Mouse (Mus musculus) cerebellum, postnatal 36 days (tissue): ENCODE measurements around the gene Creb3.
"Not testable (repeated sequence)": the region's sequence is repeated elsewhere in the genome, so short reads cannot be mapped to it uniquely, and the experiment has no call there.

ENCODE experiments used
- DNase-seq, 2 experiments: peaks; one replicate each; pipeline ENCODE4 v3.0.0; 2021 to 2022; ENCODE audit warnings: mixed read lengths in 2 of 2

Gene Creb3

GRCm38 (mm10) chr4:43561997-43562768, at the start of gene Creb3, which contains the start of gene Tln1:
Creb3 (plus strand) TSS chr4:43562332.
Tln1 (minus strand) TSS chr4:43562691.
- DNase-seq = peak; percentile 94 to 95

- DNase-seq = no peak
Measured at GRCm38 (mm10) chr4:43512653-43513052, 49.5 kb upstream of the Creb3 start.

- no peak for DNase-seq
Measured at GRCm38 (mm10) chr4:43513300-43513699, 48.8 kb upstream of the Creb3 start.

DNA sequence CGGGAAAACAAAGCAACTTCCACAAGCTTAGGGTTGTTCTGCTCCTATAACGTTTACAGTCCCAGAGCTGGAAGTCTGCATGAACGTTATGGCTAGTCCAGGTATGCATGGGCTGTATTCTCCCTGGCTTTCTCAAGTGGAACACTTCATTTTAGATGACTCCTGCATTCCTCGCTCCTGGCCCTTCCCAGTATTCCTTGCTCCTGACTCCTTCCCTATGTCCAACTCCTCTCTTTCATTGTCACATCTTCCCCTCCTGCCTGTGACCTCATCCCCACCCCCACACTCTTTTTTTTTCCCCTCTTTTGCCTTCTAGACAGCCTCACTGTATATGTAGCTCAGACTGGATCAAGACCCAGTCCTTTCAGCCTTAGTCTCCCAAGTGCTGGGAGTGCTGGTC, 48.3 kb upstream of the Creb3 start:
- no peak for DNase-seq

DNA sequence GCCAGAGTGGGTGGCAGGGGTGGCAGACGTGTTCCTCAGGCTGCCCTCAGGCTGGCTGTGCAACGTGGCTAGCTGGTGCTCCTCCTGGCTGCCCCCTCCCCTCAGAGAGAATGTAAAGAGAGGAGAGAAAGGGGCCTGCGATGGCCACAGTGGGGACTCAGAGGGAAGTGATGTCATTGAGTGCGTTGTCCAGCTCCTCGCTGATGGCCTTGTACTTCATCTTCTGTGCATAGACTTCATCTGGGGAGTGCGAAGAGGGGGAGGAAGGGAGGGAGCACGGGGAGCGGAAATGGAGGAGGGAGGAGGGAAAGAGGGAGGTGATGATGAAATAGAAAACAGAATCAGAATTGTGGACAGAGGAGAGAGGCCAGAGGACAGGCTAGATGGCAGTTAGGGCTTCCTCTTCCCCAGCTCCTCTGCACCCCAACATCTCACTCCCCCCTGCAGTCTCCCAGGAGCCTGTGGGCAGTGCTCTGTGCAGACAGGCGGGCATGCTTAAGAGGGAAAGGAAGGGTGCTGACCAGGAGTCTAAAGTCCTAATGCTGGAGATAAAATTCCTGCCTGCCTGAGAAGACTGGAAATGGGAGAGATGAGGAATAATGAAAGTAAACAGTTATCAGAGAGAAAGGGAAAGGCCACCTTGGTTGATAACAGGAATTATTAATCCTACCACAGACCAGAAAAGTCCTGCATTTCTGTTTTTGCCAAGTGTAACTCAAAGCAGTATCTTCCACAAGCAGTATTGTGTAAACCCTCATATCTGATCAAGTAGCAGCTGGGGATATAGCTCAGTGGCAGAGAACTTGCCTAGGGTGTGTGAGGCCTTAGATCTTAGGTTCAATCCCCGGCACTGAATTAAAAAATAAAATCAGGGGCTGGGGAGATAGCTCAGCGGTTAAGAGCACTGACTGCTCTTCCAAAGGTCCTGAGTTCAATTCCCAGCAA, 46.1 kb upstream of the Creb3 start:
- DNase-seq = no peak

GRCm38 (mm10) chr4:43519551-43519950, 42.6 kb upstream of the Creb3 start:
- DNase-seq = no peak

GRCm38 (mm10) chr4:43519956-43520355, 42.2 kb upstream of the Creb3 start:
- peak; percentile 91 to 95 for DNase-seq

- DNase-seq = no peak
Measured at GRCm38 (mm10) chr4:43527880-43528279, 34.3 kb upstream of the Creb3 start.

GRCm38 (mm10) chr4:43528487-43528886, 33.6 kb upstream of the Creb3 start:
- DNase-seq = no peak

GRCm38 (mm10) chr4:43530081-43530501, 32.0 kb upstream of the Creb3 start:
- no peak for DNase-seq

DNA sequence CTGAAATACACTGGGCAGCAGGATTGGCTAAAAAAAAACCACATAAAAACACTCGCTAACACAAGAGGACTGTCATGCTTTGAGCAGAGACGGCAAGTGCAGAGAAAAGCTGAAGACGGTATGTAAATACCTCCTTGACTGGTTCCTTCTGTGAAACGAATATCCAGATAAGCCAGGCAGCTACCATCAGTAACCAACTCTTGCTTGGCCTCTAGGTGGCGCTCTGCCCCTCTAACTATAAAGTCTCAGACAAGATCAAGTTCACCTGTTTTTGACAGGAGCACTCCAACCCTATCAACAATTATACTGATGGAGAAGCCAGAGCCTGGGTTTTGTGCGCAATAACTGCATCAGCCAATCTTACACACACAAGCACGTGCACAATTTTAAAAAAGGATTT, 31.6 kb upstream of the Creb3 start:
- peak; percentile 79 to 80 for DNase-seq

DNA sequence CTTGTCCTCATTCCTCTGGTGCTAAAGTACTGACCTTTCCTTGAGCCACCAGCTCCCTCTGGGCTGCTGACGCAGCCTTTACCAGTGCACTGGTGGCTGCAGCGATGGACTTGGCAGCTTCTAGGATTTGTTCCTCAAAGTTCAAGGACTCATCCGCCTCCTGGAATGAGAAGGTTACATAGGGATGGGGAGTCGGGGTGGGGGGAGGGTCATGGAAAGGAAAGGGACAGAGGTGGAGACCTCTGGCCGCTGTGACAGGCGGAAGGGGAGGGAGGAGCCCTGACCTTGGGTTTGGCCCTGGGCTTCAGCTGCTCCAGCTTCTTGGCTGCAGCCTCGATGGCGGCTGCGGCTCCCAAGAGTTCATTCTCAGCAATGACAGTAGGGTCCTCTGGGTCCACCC, 28.9 kb upstream of the Creb3 start:
- DNase-seq = no peak

GRCm38 (mm10) chr4:43535628-43536027, 26.5 kb upstream of the Creb3 start:
- no peak for DNase-seq

- no peak for DNase-seq
Measured at GRCm38 (mm10) chr4:43536031-43536430, 26.1 kb upstream of the Creb3 start.

DNA sequence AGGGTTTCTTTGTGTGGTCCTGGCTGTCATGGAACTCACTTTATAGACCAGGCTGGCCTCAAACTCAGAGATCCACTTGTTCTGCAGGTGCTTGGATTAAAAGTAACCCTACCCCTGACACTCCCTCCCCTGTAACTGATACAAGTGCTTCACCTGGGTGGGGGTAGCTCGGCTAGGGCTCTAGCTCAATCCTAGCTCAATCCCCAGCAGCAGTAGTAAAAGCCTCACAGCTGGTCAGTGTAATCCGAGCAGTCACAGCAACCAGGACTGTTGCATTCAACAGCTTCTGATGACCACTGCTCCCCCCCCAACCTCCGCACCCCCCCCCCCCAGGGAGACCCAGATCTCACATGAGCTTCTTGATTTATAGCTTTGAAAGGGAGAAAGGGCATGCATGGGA, 20.1 kb upstream of the Creb3 start:
- no peak for DNase-seq

DNA sequence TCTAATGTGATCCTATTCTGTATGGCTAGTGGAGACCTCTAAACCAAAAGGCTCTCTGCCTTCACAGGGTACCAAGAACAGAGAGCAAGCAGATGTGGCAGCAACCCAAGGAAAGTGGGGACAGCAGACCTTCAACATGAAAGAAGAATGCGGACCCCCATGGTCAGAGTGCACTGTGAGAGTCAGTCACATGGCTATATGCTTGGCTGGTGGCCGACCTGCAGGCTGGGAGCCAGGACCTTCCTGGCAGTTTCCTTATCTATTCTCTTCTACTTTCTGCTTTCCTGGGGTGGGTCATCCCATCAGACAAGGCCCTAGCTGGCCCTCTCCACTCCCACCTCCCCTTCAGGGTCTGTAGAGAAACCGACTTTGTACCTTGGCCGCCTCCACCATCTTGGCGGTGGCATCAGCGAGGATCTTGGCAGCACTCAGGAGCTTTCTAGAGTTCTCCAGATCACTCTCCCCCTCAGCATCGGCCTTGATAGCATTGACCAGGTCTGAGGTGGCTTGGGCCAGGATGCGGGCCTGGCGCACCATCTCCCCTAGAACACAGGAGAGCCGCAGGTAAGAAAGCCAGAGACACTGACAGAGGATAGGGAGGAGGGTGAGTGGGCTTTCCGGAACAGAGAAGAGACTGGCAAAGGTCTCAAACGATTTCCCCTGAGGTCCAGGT, 15.6 kb upstream of the Creb3 start:
- no peak for DNase-seq

GRCm38 (mm10) chr4:43547160-43547559, 15.0 kb upstream of the Creb3 start:
- no peak for DNase-seq

DNA sequence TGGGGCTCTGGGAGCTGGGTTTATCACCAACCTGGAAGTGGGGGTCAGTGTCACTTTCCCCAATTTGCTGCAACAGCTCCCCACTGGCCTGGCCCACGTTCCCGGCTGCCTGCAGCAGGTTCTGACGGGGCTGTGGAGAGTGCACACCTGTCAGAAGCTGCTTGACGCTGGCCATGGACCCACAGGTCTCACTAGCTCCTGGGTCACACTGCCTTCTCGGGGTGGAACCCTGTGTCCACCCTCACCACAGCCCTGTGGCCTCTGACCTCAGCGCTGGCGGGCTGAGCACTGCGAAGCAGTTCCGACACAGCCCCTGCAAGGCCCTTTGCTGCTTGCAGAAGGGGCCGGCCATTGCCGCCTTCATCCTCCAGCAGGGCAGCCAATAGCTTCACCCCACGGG, 13.1 kb upstream of the Creb3 start:
- no peak for DNase-seq

DNA sequence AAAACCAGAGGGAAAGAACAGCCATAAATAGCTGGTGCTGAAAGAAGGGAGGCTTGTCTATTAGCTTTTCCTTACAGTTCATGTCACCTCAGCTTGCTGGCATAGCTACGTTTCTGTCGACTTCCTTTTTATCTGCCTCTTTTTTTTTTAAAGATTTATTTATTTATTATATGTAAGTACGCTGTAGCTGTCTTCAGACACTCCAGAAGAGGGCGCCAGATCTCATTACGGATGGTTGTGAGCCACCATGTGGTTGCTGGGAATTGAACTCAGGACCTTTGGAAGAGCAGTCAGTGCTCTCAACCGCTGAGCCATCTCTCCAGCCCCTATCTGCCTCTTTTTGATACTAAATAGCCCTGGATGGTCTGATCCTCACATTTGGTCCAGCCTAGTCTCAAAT, 10.3 kb upstream of the Creb3 start:
- DNase-seq = not testable (repeated sequence)

DNA sequence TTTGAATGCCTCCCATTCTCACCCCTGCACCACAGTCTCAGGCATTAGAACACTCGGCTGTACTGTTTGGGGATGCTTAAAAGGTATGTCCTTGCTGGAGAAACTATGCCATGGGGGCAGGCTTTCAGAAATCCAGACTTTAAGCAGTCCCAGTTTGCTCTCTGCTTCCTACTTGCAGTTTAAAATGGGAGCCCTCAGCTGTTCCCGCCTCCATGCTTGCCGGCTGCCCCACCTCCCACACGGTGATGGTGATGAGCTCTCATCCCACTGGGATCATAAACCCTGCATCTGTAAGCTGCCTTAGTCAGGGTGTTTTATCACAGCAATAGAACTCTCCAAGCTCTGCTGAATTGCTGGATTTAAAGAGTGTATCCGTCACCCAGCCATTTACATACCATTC, 9.7 kb upstream of the Creb3 start:
- DNase-seq = no peak

DNA sequence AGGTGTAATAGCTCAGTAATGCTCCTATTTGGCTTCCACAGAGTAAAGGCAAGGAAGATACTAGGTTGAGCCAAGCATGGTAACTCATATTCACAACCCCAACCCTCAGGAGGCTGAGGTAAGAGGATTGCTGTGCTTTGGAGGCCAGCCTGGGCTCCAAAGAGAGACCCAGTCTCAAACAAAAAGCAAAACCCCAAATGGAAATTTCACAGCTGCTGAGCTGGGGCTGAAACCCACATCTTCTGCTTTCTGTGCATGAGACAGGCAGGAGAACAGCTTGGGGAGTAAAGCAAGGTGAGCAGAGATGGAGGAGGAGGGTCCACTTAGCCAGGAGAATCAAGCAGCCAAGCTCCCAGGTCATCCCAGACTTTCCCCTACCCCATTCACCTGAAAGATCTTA, 8.2 kb upstream of the Creb3 start:
- no peak for DNase-seq

DNA sequence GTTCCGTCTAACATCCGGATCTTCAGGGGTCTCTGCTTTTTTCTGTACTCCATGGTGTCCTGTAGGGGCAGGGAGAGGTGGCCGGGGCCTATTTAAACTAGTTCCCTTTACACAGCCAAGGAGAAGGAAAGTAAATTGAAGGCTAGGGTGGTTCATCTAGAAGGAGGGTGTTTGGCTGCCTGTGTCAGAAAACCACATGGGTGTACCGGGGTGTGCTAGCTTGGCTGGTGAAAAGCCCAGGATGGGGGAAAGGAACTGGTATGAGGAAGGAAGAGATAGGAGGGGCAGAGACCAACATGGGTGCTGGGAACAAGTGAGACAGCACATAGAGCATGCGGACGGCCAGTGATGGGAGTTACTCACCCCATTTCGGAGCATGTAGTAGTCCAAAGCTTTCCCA, 6.2 kb upstream of the Creb3 start:
- DNase-seq = no peak

DNA sequence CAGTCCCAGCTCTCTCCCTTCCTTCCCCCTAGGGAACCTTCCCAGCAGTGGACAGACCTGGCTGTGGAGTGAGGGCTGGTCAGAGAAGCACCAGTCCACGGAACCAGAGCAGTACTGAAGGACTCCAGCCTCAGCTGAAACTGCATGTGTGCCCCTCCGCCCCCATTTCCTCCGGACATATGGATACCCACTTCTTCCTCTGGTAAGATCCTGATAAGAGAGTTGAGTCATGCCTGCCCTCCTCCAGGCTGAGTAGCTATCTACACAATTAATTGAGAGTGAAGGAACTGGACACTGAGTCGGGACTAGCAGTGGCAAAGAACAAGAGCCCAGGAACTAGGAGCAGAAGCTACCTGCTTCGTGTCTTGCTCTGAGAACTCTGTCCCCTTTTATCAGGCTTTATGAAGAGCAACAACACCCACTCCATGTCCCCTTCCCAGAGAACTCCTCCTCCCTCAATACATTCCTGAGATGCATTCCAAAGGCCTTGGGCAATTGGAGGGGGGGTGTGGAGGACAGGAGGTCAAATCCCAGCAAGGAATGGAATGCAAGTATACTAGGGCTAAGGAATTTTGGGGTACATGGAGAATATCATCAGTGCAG, 4.0 kb upstream of the Creb3 start:
- DNase-seq = no peak
